Mouse (Mus musculus) CH12.LX (cell line): ENCODE measurements around the gene Bcl6b. TPM values are rescaled to one million over a fixed set of nuclear protein-coding genes. Genes with fewer than 3 reads are reported as not detected.

ENCODE experiments used
- DNase-seq: peaks from one replicate; pipeline ENCODE4 v3.0.0-alpha.2; 2013; ENCODE audit errors: extremely low read depth
- H3K27ac ChIP-seq: 2 replicates; pipeline ENCODE4 v1.5.1; 2012; ENCODE audit warnings: low read depth, mild to moderate bottlenecking, control low read depth, moderate library complexity; ENCODE audit not compliant: insufficient read depth
- H3K27me3 ChIP-seq: replicated peaks from 2 replicates; pipeline ENCODE3; 2012; ENCODE audit warnings: inconsistent platforms
- H3K36me3 ChIP-seq, 2 experiments: replicated peaks in 1 of 2; 2 replicates each; pipeline versions ENCODE3 to v1.6.1; 2012; ENCODE audit warnings: inconsistent platforms in 1 of 2, low read length in 1 of 2, mild to moderate bottlenecking in 1 of 2, mixed read lengths in 1 of 2, moderate library complexity in 1 of 2; ENCODE audit not compliant: control insufficient read depth in 1 of 2, insufficient read depth in 1 of 2
- H3K4me1 ChIP-seq, 2 experiments: 2 replicates each; pipeline ENCODE4 v1.6.1; 2012; ENCODE audit warnings: inconsistent platforms in 1 of 2, moderate library complexity in 1 of 2; ENCODE audit not compliant: insufficient read depth in 2 of 2, control insufficient read depth in 1 of 2
- H3K4me2 ChIP-seq: 2 replicates; pipeline ENCODE4 v1.6.1; 2012; ENCODE audit warnings: low read depth, mild to moderate bottlenecking, control low read depth; ENCODE audit not compliant: poor library complexity, insufficient read depth, severe bottlenecking
- H3K4me3 ChIP-seq, 3 experiments: fragments of 150-350 bp in 1 of 3; sonication (generic) in 1 of 3; replicated peaks in 1 of 3; 2 replicates each; pipeline versions ENCODE3 to v1.5.1; 2011 to 2012; ENCODE audit warnings: low read depth in 2 of 3, low read length in 2 of 3, mild to moderate bottlenecking in 2 of 3, moderate library complexity in 2 of 3, control low read depth in 1 of 3, improper control_type of control experiment in 1 of 3, inconsistent platforms in 1 of 3, mixed read lengths in 1 of 3; ENCODE audit not compliant: poor library complexity in 1 of 3
- H3K79me2 ChIP-seq: replicated peaks from 2 replicates; pipeline ENCODE4 v1.6.1; 2012; ENCODE audit warnings: mild to moderate bottlenecking, moderate library complexity; ENCODE audit not compliant: control insufficient read depth, poor library complexity, insufficient read depth, severe bottlenecking; ENCODE audit errors: extremely low read depth
- H3K9ac ChIP-seq: 2 replicates; pipeline ENCODE4 v1.6.1; 2012; ENCODE audit warnings: low read depth, mild to moderate bottlenecking, control low read depth, moderate library complexity; ENCODE audit not compliant: insufficient read depth
- H3K9me3 ChIP-seq: replicated peaks from 2 replicates; pipeline ENCODE3; 2012; ENCODE audit warnings: low read length, inconsistent platforms, mixed read lengths
- BHLHE40 ChIP-seq: IDR thresholded peaks from 2 replicates; pipeline ENCODE4 v1.6.1; 2011; ENCODE audit warnings: mild to moderate bottlenecking, low read depth, low read length, improper control_type of control experiment
- CHD1 ChIP-seq: IDR thresholded peaks from 2 replicates; pipeline ENCODE4 v1.6.1; 2012; ENCODE audit warnings: low read depth, low read length, improper control_type of control experiment, inconsistent platforms
- CHD2 ChIP-seq: IDR thresholded peaks from 2 replicates; pipeline ENCODE4 v1.6.1; 2011; ENCODE audit warnings: low read length, improper control_type of control experiment
- CTCF ChIP-seq, 2 experiments: IDR thresholded peaks in 1 of 2; conservative IDR thresholded peaks in 1 of 2; 2 replicates each; pipeline ENCODE4 v1.5.1; 2011 to 2012; ENCODE audit warnings: low read depth in 2 of 2, low read length in 2 of 2, improper control_type of control experiment in 1 of 2, inconsistent platforms in 1 of 2, mild to moderate bottlenecking in 1 of 2, moderate library complexity in 1 of 2
- E2F4 ChIP-seq: IDR thresholded peaks from 2 replicates; pipeline ENCODE4 v1.6.1; 2011; ENCODE audit warnings: low read depth, low read length, improper control_type of control experiment; ENCODE audit not compliant: insufficient replicate concordance
- GABPA ChIP-seq: IDR thresholded peaks from 2 replicates; pipeline ENCODE4 v1.6.1; 2012; ENCODE audit warnings: low read depth, low read length, improper control_type of control experiment, inconsistent platforms; ENCODE audit not compliant: insufficient replicate concordance
- HCFC1 ChIP-seq: IDR thresholded peaks from 2 replicates; pipeline ENCODE4 v1.6.1; 2012; ENCODE audit warnings: low read depth, mild to moderate bottlenecking, inconsistent platforms, low read length, improper control_type of control experiment
- IRF4 ChIP-seq: IDR thresholded peaks from 2 replicates; pipeline ENCODE4 v1.6.1; 2014; ENCODE audit warnings: low read depth, mild to moderate bottlenecking, inconsistent platforms, low read length, improper control_type of control experiment
- JUN ChIP-seq: IDR thresholded peaks from 2 replicates; pipeline ENCODE4 v1.6.1; 2011; ENCODE audit warnings: low read depth, mild to moderate bottlenecking, low read length, improper control_type of control experiment, moderate library complexity; ENCODE audit not compliant: insufficient read depth
- JUND ChIP-seq: conservative IDR thresholded peaks from 2 replicates; pipeline ENCODE4 v1.6.1; 2011; ENCODE audit warnings: low read depth, low read length, improper control_type of control experiment
- MAFK ChIP-seq: IDR thresholded peaks from 2 replicates; pipeline ENCODE4 v1.6.1; 2011; ENCODE audit warnings: low read length, improper control_type of control experiment; ENCODE audit not compliant: insufficient replicate concordance
- MAZ ChIP-seq: IDR thresholded peaks from 2 replicates; pipeline ENCODE4 v1.6.1; 2012; ENCODE audit warnings: low read depth, mild to moderate bottlenecking, inconsistent platforms, low read length, improper control_type of control experiment, moderate library complexity
- MXI1 ChIP-seq: IDR thresholded peaks from 2 replicates; pipeline ENCODE4 v1.6.1; 2011; ENCODE audit warnings: mild to moderate bottlenecking, low read depth, low read length, improper control_type of control experiment
- NELFE ChIP-seq: IDR thresholded peaks from 2 replicates; pipeline ENCODE4 v1.6.1; 2011; ENCODE audit warnings: low read depth, low read length, improper control_type of control experiment
- NRF1 ChIP-seq: IDR thresholded peaks from 2 replicates; pipeline ENCODE4 v1.6.1; 2014; ENCODE audit warnings: low read depth, mild to moderate bottlenecking, inconsistent platforms, low read length, improper control_type of control experiment, moderate library complexity
- PAX5 ChIP-seq: IDR thresholded peaks from 2 replicates; pipeline ENCODE4 v1.6.1; 2012; ENCODE audit warnings: low read length, inconsistent platforms, mixed read lengths
- SIN3A ChIP-seq: IDR thresholded peaks from 2 replicates; pipeline ENCODE4 v1.6.1; 2012; ENCODE audit warnings: low read length, improper control_type of control experiment, inconsistent platforms
- UBTF ChIP-seq: IDR thresholded peaks from 2 replicates; pipeline ENCODE4 v1.6.1; 2012; ENCODE audit warnings: low read depth, mild to moderate bottlenecking, inconsistent platforms, low read length, improper control_type of control experiment, moderate library complexity
- USF1 ChIP-seq: IDR thresholded peaks from 2 replicates; pipeline ENCODE4 v1.6.1; 2014; ENCODE audit warnings: low read depth, mild to moderate bottlenecking, inconsistent platforms, low read length, improper control_type of control experiment
- ZKSCAN1 ChIP-seq: IDR thresholded peaks from 2 replicates; pipeline ENCODE4 v1.6.1; 2012; ENCODE audit warnings: low read depth, inconsistent platforms, low read length, improper control_type of control experiment, borderline replicate concordance
- ZMIZ1 ChIP-seq: IDR thresholded peaks from 2 replicates; pipeline ENCODE4 v1.6.1; 2012; ENCODE audit warnings: low read depth, mild to moderate bottlenecking, inconsistent platforms, low read length, improper control_type of control experiment
- dilution Hi-C: fragments of 300-500 bp; cut with MboI; formaldehyde crosslinking; loops from 2 replicates; pipeline ENCODE4 v1.14.3; 2020; ENCODE audit warnings: low sequenced_read_pairs; ENCODE audit not compliant: extremely low pct_unique_long_range_greater_than_20kb, extremely low pct_ligation_motif_present
- in situ Hi-C: fragments of 300-500 bp; cut with MboI; formaldehyde crosslinking; loops from 3 replicates; pipeline ENCODE4 v1.14.3; 2019; ENCODE audit warnings: low sequenced_read_pairs, low pct_ligation_motif_present, low pct_unique_long_range_greater_than_20kb, mixed read lengths
- polyA plus RNA-seq: library from polyadenylated mRNA; unstranded; fragments of >175 nt; gene quantifications from 2 replicates; pipeline ENCODE4 v1.2.1, GENCODE M21; 2012; ENCODE audit warnings: low read depth; ENCODE audit not compliant: insufficient read length
- total RNA-seq, 2 experiments: library from RNA; depleted of rRNA; stranded (reverse); fragments of 300-350 nt in 1 of 2; fragments of >200 nt in 1 of 2; gene quantifications; 2 replicates each; pipeline ENCODE4 v1.2.3; 2012 to 2014

Bcl6b gene
- total and polyA plus RNA-seq, 3 experiments, result 0.54 to 1.7 (median 0.71) TPM

GRCm38 (mm10) chr11:70271641-70272040 lies 42.0 kb upstream of the Bcl6b start:
- DNase-seq, result no peak
- no peak overlapping the region for H3K9ac ChIP-seq
- H3K4me2 ChIP-seq, result no peak overlapping the region
- no peaks in the 10 kb centered on the region for H3K9me3 ChIP-seq
- peaks cover 43% of the 10 kb centered on the region for H3K27me3 ChIP-seq
- in situ Hi-C loops (no loop called here), dilution Hi-C loops (no loop called here)
- no peaks in the 10 kb centered on the region for H3K4me1 ChIP-seq
- no peak for TF ChIP-seq HCFC1
- no peak for TF ChIP-seq SIN3A
- no peak for TF ChIP-seq MAZ
- no peak for TF ChIP-seq NRF1
- TF ChIP-seq IRF4, result no peak
- no peak for TF ChIP-seq BHLHE40
- TF ChIP-seq PAX5, result no peak
- no peak for TF ChIP-seq MXI1
- no peak for TF ChIP-seq CTCF (conservative IDR thresholded peaks at IDR 0.05 in 1 of 2, IDR thresholded peaks at IDR 0.05 in 1 of 2; ENCODE audit: low read depth in 2 of 2, low read length in 2 of 2)
- TF ChIP-seq CHD2, result no peak
- no peak for TF ChIP-seq UBTF
- no peak for TF ChIP-seq MAFK
- no peak for TF ChIP-seq NELFE
- TF ChIP-seq JUN, result no peak
- no peak for TF ChIP-seq JUND
- no peak for TF ChIP-seq ZKSCAN1
- TF ChIP-seq CHD1, result no peak
- H3K4me3 ChIP-seq, result no peak overlapping the region
- no peak overlapping the region for H3K27ac ChIP-seq
- no peaks in the 10 kb centered on the region for H3K79me2 ChIP-seq
- H3K36me3 ChIP-seq, result no peaks in the 10 kb centered on the region

- Histone ChIP-seq H3K27ac (no peak overlapping the region), H3K9me3 (peaks cover 2% of the 10 kb centered on the region), H3K4me3 (no peak overlapping the region), H3K4me2 (no peak overlapping the region), H3K36me3 (no peaks in the 10 kb centered on the region), H3K27me3 (peaks cover 53% of the 10 kb centered on the region), H3K4me1 (peaks cover 3 to 5% of the 10 kb centered on the region in 2 experiments; a peak in 2 of 4 replicates), H3K9ac (no peak overlapping the region), H3K79me2 (no peaks in the 10 kb centered on the region)
- TF ChIP-seq E2F4 (no peak), GABPA (no peak), ZMIZ1 (no peak), USF1 (no peak)
- dilution Hi-C loops (no loop called here), in situ Hi-C loops (no loop called here)
- no peak for DNase-seq
Observed at GRCm38 (mm10) chr11:70266405-70266804, 36.8 kb upstream of the Bcl6b start.
